ENCODE assay signal across 28 mouse cellular contexts in the genomic region with DNA sequence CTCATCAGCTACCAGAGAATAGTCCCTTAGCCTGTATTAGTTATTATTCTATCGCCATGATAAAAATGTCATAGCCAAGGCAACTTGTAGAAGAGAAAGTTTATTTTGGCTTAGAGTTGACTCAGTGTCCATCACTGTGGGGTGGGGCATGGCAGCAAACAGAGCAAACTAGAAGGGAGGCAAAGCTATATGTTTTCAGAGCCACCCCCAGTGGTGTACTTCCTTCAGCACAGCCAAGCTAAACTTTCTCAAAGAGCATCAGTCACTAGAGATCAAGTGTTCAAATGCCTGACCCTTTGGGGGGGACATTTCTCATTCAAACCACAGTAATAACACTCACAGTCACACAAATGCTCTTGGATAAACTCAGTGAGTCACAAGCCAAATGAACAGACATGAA.
"Had no signal": no experiment of that assay in that cellular context is flagged by ENCODE, and none has a peak within 500 bp of the region (broad histone marks: within the 10 kb centered on the region; RNA-seq: fewer than 3 reads in every experiment).

No protein-coding gene starts in this region.

- H3K4me3 ChIP-seq: heart, adult 2 months; heart, embryonic 12.5 days; hindbrain, embryonic 10.5 days; hindbrain, embryonic 12.5 days; intestine, embryonic 15.5 days; layer of hippocampus, adult 2 months; left cerebral cortex, adult 2 months; limb, embryonic 10.5 days; limb, embryonic 12.5 days; liver, embryonic 13.5 days; liver, embryonic 15.5 days had no signal

- H3K4me1 ChIP-seq: heart, embryonic 12.5 days; hindbrain, embryonic 10.5 days; hindbrain, embryonic 12.5 days; intestine, embryonic 15.5 days; limb, embryonic 10.5 days; liver, embryonic 13.5 days; liver, embryonic 15.5 days had no signal

- H3K36me3 ChIP-seq: heart, embryonic 12.5 days; hindbrain, embryonic 10.5 days; hindbrain, embryonic 12.5 days; intestine, embryonic 15.5 days; limb, embryonic 10.5 days; limb, embryonic 12.5 days; liver, embryonic 13.5 days; liver, embryonic 15.5 days had no signal

- H3K9me3 ChIP-seq: heart, embryonic 12.5 days; hindbrain, embryonic 10.5 days; hindbrain, embryonic 12.5 days; intestine, embryonic 15.5 days; limb, embryonic 10.5 days; limb, embryonic 12.5 days; liver, embryonic 13.5 days; liver, embryonic 15.5 days had no signal

- DNase-seq: gastrocnemius, postnatal 14 days; gastrocnemius, postnatal 36 days; heart, adult 11 months; heart, adult 2 months; heart, postnatal 10 days; heart, postnatal 4 days; kidney, adult 18-20 months; kidney, adult 8-10 months; kidney, postnatal 10 days; kidney, postnatal 4 days; layer of hippocampus, postnatal 36 days; liver; liver, embryonic 13.5 days; liver, postnatal 0 days had no signal

- H3K9ac ChIP-seq: heart, embryonic 12.5 days; hindbrain, embryonic 12.5 days; hindbrain, embryonic 14.5 days; intestine, embryonic 15.5 days; limb, embryonic 12.5 days; liver, embryonic 13.5 days; liver, embryonic 15.5 days; liver, postnatal 0 days had no signal

- H3K27me3 ChIP-seq: heart, embryonic 12.5 days; hindbrain, embryonic 12.5 days; intestine, embryonic 15.5 days; liver, embryonic 13.5 days; liver, embryonic 15.5 days had no signal

- H3K27ac ChIP-seq: heart, adult 2 months; hindbrain, embryonic 10.5 days; hindbrain, embryonic 12.5 days; hindbrain, embryonic 14.5 days; intestine, embryonic 15.5 days; layer of hippocampus, adult 2 months; left cerebral cortex, adult 2 months; limb, embryonic 10.5 days; limb, embryonic 12.5 days; liver, embryonic 13.5 days; liver, embryonic 15.5 days had no signal

- ATAC-seq: hindbrain, embryonic 16.5 days; inflammation-experienced regulatory T-cells, adult 6 months; intestine, embryonic 15.5 days; intestine, postnatal 0 days; liver, postnatal 0 days had no signal

- H3K4me2 ChIP-seq: heart, embryonic 12.5 days; hindbrain, embryonic 12.5 days; hindbrain, embryonic 14.5 days; intestine, embryonic 15.5 days; limb, embryonic 12.5 days; liver, embryonic 11.5 days; liver, embryonic 13.5 days; liver, embryonic 15.5 days had no signal
